8 mouse cellular contexts compared by ENCODE assay signal in genomic region chr9:66591851-66592645, GRCm38 (mm10). TPM values are rescaled to one million over a fixed set of nuclear protein-coding genes. Genes with fewer than 3 reads are reported as not detected.
DNase-seq lines count a peak whose midpoint lies in the region; ATAC-seq and TF ChIP-seq lines count a peak whose summit lies in the region.

No protein-coding gene starts in this region.

- H3K27me3 ChIP-seq in forebrain, embryonic 13.5 days, result 0 out of 2 replicates have a peak, but pooled peaks cover 3% of the 10 kb centered on the region
- peaks cover 5% of the 10 kb centered on the region; the same call in 1 of the 2 replicates for H3K27me3 ChIP-seq in hindbrain, embryonic 12.5 days
- no peaks in the 10 kb centered on the region for H3K27me3 ChIP-seq in thymus, adult 2 months (ENCODE audit: control insufficient read depth, insufficient read depth, low read length)

- DNase-seq in heart, adult 11 months, result peak; percentile 94
- DNase-seq in heart, postnatal 25 days (ENCODE audit: low spot score), result no peak
- peak; percentile 66 for DNase-seq in liver
- DNase-seq in neural tube, embryonic 10.5 days (ENCODE audit: extremely low spot score, low spot score), result peak; percentile 68
- DNase-seq in thymus, adult 2 months, result peak; percentile 54

- peak overlapping the region; percentile 83 for H3K4me2 ChIP-seq in forebrain, embryonic 13.5 days
- H3K4me2 ChIP-seq in hindbrain, embryonic 12.5 days (replicated peaks), result peak overlapping the region; percentile 81

- peaks cover 3% of the 10 kb centered on the region for H3K4me1 ChIP-seq in bone marrow, adult 2 months (ENCODE audit: control insufficient read depth, insufficient read depth, low read length)
- H3K4me1 ChIP-seq in forebrain, embryonic 13.5 days, result peaks cover 66% of the 10 kb centered on the region
- peaks cover 27% of the 10 kb centered on the region for H3K4me1 ChIP-seq in hindbrain, embryonic 12.5 days
- H3K4me1 ChIP-seq in thymus, adult 2 months (replicated peaks; ENCODE audit: control insufficient read depth, insufficient read depth, low read length), result peaks cover 29% of the 10 kb centered on the region

- peak overlapping the region; percentile 97 for H3K27ac ChIP-seq in bone marrow, adult 2 months (ENCODE audit: control insufficient read depth, insufficient read depth, low read depth, low read length, poor library complexity)
- peak overlapping the region; percentile 96 for H3K27ac ChIP-seq in forebrain, embryonic 13.5 days
- H3K27ac ChIP-seq in hindbrain, embryonic 12.5 days, result peak overlapping the region; percentile 96
- peak overlapping the region; percentile 83 for H3K27ac ChIP-seq in thymus, adult 2 months (ENCODE audit: control insufficient read depth, insufficient read depth, low read length)

- TF ChIP-seq POLR2A in bone marrow, adult 2 months (IDR thresholded peaks at IDR 0.05; ENCODE audit: borderline replicate concordance, control insufficient read depth, low read depth, low read length), result peak; percentile 28; the same call in 1 of the 2 replicates
- peak; percentile 36; the same call in 1 of the 2 replicates for TF ChIP-seq POLR2A in thymus, adult 2 months (IDR thresholded peaks at IDR 0.05; ENCODE audit: control insufficient read depth, extremely low read depth, insufficient read depth, low read length, poor library complexity)

- no peak for TF ChIP-seq CTCF in bone marrow, adult 2 months (IDR thresholded peaks at IDR 0.05; ENCODE audit: control insufficient read depth, insufficient read depth, low read length)
- TF ChIP-seq CTCF in thymus, adult 2 months (IDR thresholded peaks at IDR 0.05; ENCODE audit: borderline replicate concordance, control insufficient read depth, extremely low read depth, insufficient read depth, low read length, poor library complexity), result peak; percentile 12; the same call in 1 of the 2 replicates

- peak overlapping the region; percentile 87 for H3K4me3 ChIP-seq in bone marrow, adult 2 months (replicated peaks; ENCODE audit: control insufficient read depth, low read depth, low read length)
- H3K4me3 ChIP-seq in forebrain, embryonic 13.5 days, result peak overlapping the region; percentile 94
- peak overlapping the region; percentile 95 for H3K4me3 ChIP-seq in hindbrain, embryonic 12.5 days
- H3K4me3 ChIP-seq in thymus, adult 2 months (ENCODE audit: control insufficient read depth, insufficient read depth, low read length), result peak overlapping the region; percentile 96

- peak; percentile 63 for ATAC-seq in forebrain, embryonic 13.5 days
- peak; percentile 65 for ATAC-seq in hindbrain, embryonic 12.5 days (ENCODE audit: low FRiP score)

- intact Hi-C loops in heart, postnatal 25 days (cut with DNase I), result loop anchor here (5.0 kb wide), 1 partner anchor 80 kb away; the partner anchor contains the start of gene Fbxl22

- WGBS in bone marrow, adult 2 months, result 2% methylated on average over 63 of the region's 83 CpGs
- under 1% methylated on average over 42 of the region's 83 CpGs for WGBS in forebrain, embryonic 13.5 days
- whole genome bisulfite sequencing in hindbrain, embryonic 12.5 days, result 1% methylated on average over 83 of the region's 83 CpGs
- under 1% methylated on average over 72 of the region's 83 CpGs for WGBS in thymus, adult 2 months

- no peaks in the 10 kb centered on the region for H3K9me3 ChIP-seq in forebrain, embryonic 13.5 days (replicated peaks)
- no peaks in the 10 kb centered on the region for H3K9me3 ChIP-seq in hindbrain, embryonic 12.5 days (replicated peaks)

- peak overlapping the region; percentile 98 for H3K9ac ChIP-seq in forebrain, embryonic 13.5 days
- peak overlapping the region; percentile 99 for H3K9ac ChIP-seq in hindbrain, embryonic 12.5 days

- H3K36me3 ChIP-seq in forebrain, embryonic 13.5 days (ENCODE audit: poor library complexity, severe bottlenecking), result no peaks in the 10 kb centered on the region
- no peaks in the 10 kb centered on the region for H3K36me3 ChIP-seq in hindbrain, embryonic 12.5 days
- H3K36me3 ChIP-seq in thymus, adult 2 months (ENCODE audit: control insufficient read depth, insufficient read depth, low read length), result no peaks in the 10 kb centered on the region

RNA-seq across cellular contexts. Expression of gene Usp3, which starts 0.9 kb away (rescaled TPM):
- 10 to 100 TPM; 19.0 to 24.4 TPM for total RNA-seq in heart, postnatal 25 days (2021)
- polyA plus RNA-seq in bone marrow, adult 2 months (2011; ENCODE audit: insufficient read depth, insufficient read length, low replicate concordance, missing spikeins), result 12.8 and 33.3 TPM in 2 replicates
- polyA plus RNA-seq in forebrain, embryonic 13.5 days (2015; fragmentation: Nextera tagmentation; extraction: Ambion mirVana), result 127 and 131 TPM in 2 replicates
- 88.1 and 103 TPM in 2 replicates for polyA plus RNA-seq in hindbrain, embryonic 12.5 days (2016; fragmentation: Nextera tagmentation; extraction: Ambion mirVana)
- 66.1 and 70.5 TPM in 2 replicates for polyA plus RNA-seq in thymus, adult 2 months (2012; rRNA removed)
